Mouse (Mus musculus): ENCODE results near the gene Il6ra. TPM values are rescaled to one million over a fixed set of nuclear protein-coding genes. Genes with fewer than 3 reads are reported as not detected.

Gene Il6ra
- polyA plus RNA-seq, 1 experiment: 0.97 TPM

GRCm38 (mm10) chr3:89883582-89884041 lies 29.4 kb downstream of the Il6ra start:
- no peaks in the 10 kb centered on the region for H3K27me3 ChIP-seq (ENCODE audit: control insufficient read depth, insufficient read depth, low read length, poor library complexity, severe bottlenecking)
- no peaks in the 10 kb centered on the region for H3K36me3 ChIP-seq (ENCODE audit: control insufficient read depth, insufficient read depth, low read length, poor library complexity, severe bottlenecking)
- H3K9me3 ChIP-seq (replicated peaks; ENCODE audit: control insufficient read depth, insufficient read depth, low read length, poor library complexity, severe bottlenecking): no peaks in the 10 kb centered on the region
- no peak overlapping the region for H3K4me3 ChIP-seq (ENCODE audit: low read depth, low read length)
- no peak overlapping the region for H3K27ac ChIP-seq (ENCODE audit: insufficient read depth, low read length)
- H3K9ac ChIP-seq (ENCODE audit: low read depth, poor library complexity, severe bottlenecking): no peak overlapping the region
- TF ChIP-seq POLR2A (IDR thresholded peaks at IDR 0.05; ENCODE audit: insufficient read depth, low read length) (no peak), CTCF (IDR thresholded peaks at IDR 0.05; ENCODE audit: low read depth, low read length) (no peak)
- H3K4me1 ChIP-seq (ENCODE audit: control insufficient read depth, insufficient read depth, low read length): peaks cover 2% of the 10 kb centered on the region

GRCm38 (mm10) chr3:89882556-89883181 lies 30.3 kb downstream of the Il6ra start:
- Histone ChIP-seq H3K36me3 (ENCODE audit: control insufficient read depth, insufficient read depth, low read length, poor library complexity, severe bottlenecking) (no peaks in the 10 kb centered on the region), H3K4me3 (ENCODE audit: low read depth, low read length) (no peak overlapping the region), H3K9ac (ENCODE audit: low read depth, poor library complexity, severe bottlenecking) (no peak overlapping the region), H3K27ac (ENCODE audit: insufficient read depth, low read length) (no peak overlapping the region), H3K27me3 (ENCODE audit: control insufficient read depth, insufficient read depth, low read length, poor library complexity, severe bottlenecking) (no peaks in the 10 kb centered on the region), H3K9me3 (replicated peaks; ENCODE audit: control insufficient read depth, insufficient read depth, low read length, poor library complexity, severe bottlenecking) (no peaks in the 10 kb centered on the region), H3K4me1 (ENCODE audit: control insufficient read depth, insufficient read depth, low read length) (peaks cover 2% of the 10 kb centered on the region)
- TF ChIP-seq POLR2A (IDR thresholded peaks at IDR 0.05; ENCODE audit: insufficient read depth, low read length) (no peak), CTCF (IDR thresholded peaks at IDR 0.05; ENCODE audit: low read depth, low read length) (no peak), EP300 (IDR thresholded peaks at IDR 0.05; ENCODE audit: insufficient read depth, low read depth, low read length) (no peak)

- Histone ChIP-seq H3K4me3 (ENCODE audit: low read depth, low read length) (no peak overlapping the region), H3K4me1 (ENCODE audit: control insufficient read depth, insufficient read depth, low read length) (no peaks in the 10 kb centered on the region), H3K9me3 (replicated peaks; ENCODE audit: control insufficient read depth, insufficient read depth, low read length, poor library complexity, severe bottlenecking) (no peaks in the 10 kb centered on the region), H3K27me3 (ENCODE audit: control insufficient read depth, insufficient read depth, low read length, poor library complexity, severe bottlenecking) (no peaks in the 10 kb centered on the region), H3K36me3 (ENCODE audit: control insufficient read depth, insufficient read depth, low read length, poor library complexity, severe bottlenecking) (no peaks in the 10 kb centered on the region), H3K27ac (ENCODE audit: insufficient read depth, low read length) (no peak overlapping the region), H3K9ac (ENCODE audit: low read depth, poor library complexity, severe bottlenecking) (no peak overlapping the region)
- TF ChIP-seq EP300 (IDR thresholded peaks at IDR 0.05; ENCODE audit: insufficient read depth, low read depth, low read length) (no peak), CTCF (IDR thresholded peaks at IDR 0.05; ENCODE audit: low read depth, low read length) (no peak), POLR2A (IDR thresholded peaks at IDR 0.05; ENCODE audit: insufficient read depth, low read length) (no peak)
Observed at GRCm38 (mm10) chr3:89880036-89880851, 32.8 kb downstream of the Il6ra start.

GRCm38 (mm10) chr3:89879326-89879725 lies 33.7 kb downstream of the Il6ra start:
- TF ChIP-seq POLR2A (IDR thresholded peaks at IDR 0.05; ENCODE audit: insufficient read depth, low read length): no peak
- no peak for TF ChIP-seq CTCF (IDR thresholded peaks at IDR 0.05; ENCODE audit: low read depth, low read length)
- no peak for TF ChIP-seq EP300 (IDR thresholded peaks at IDR 0.05; ENCODE audit: insufficient read depth, low read depth, low read length)
- Histone ChIP-seq H3K4me3 (ENCODE audit: low read depth, low read length) (no peak overlapping the region), H3K27ac (ENCODE audit: insufficient read depth, low read length) (no peak overlapping the region), H3K4me1 (ENCODE audit: control insufficient read depth, insufficient read depth, low read length) (no peaks in the 10 kb centered on the region), H3K27me3 (ENCODE audit: control insufficient read depth, insufficient read depth, low read length, poor library complexity, severe bottlenecking) (no peaks in the 10 kb centered on the region), H3K9me3 (replicated peaks; ENCODE audit: control insufficient read depth, insufficient read depth, low read length, poor library complexity, severe bottlenecking) (no peaks in the 10 kb centered on the region), H3K36me3 (ENCODE audit: control insufficient read depth, insufficient read depth, low read length, poor library complexity, severe bottlenecking) (no peaks in the 10 kb centered on the region), H3K9ac (ENCODE audit: low read depth, poor library complexity, severe bottlenecking) (no peak overlapping the region)

- no peak overlapping the region for H3K27ac ChIP-seq (ENCODE audit: insufficient read depth, low read length)
- no peak overlapping the region for H3K9ac ChIP-seq (ENCODE audit: low read depth, poor library complexity, severe bottlenecking)
- no peaks in the 10 kb centered on the region for H3K4me1 ChIP-seq (ENCODE audit: control insufficient read depth, insufficient read depth, low read length)
- H3K36me3 ChIP-seq (ENCODE audit: control insufficient read depth, insufficient read depth, low read length, poor library complexity, severe bottlenecking): no peaks in the 10 kb centered on the region
- H3K27me3 ChIP-seq (ENCODE audit: control insufficient read depth, insufficient read depth, low read length, poor library complexity, severe bottlenecking): no peaks in the 10 kb centered on the region
- no peak overlapping the region for H3K4me3 ChIP-seq (ENCODE audit: low read depth, low read length)
- TF ChIP-seq EP300 (IDR thresholded peaks at IDR 0.05; ENCODE audit: insufficient read depth, low read depth, low read length): no peak
- TF ChIP-seq CTCF (IDR thresholded peaks at IDR 0.05; ENCODE audit: low read depth, low read length): no peak
- TF ChIP-seq POLR2A (IDR thresholded peaks at IDR 0.05; ENCODE audit: insufficient read depth, low read length): no peak
- H3K9me3 ChIP-seq (replicated peaks; ENCODE audit: control insufficient read depth, insufficient read depth, low read length, poor library complexity, severe bottlenecking): no peaks in the 10 kb centered on the region
Observed at GRCm38 (mm10) chr3:89878456-89878855, 34.5 kb downstream of the Il6ra start.

- Histone ChIP-seq H3K9ac (ENCODE audit: low read depth, poor library complexity, severe bottlenecking) (no peak overlapping the region), H3K4me3 (ENCODE audit: low read depth, low read length) (no peak overlapping the region), H3K36me3 (ENCODE audit: control insufficient read depth, insufficient read depth, low read length, poor library complexity, severe bottlenecking) (no peaks in the 10 kb centered on the region), H3K4me1 (ENCODE audit: control insufficient read depth, insufficient read depth, low read length) (no peaks in the 10 kb centered on the region), H3K27me3 (ENCODE audit: control insufficient read depth, insufficient read depth, low read length, poor library complexity, severe bottlenecking) (no peaks in the 10 kb centered on the region), H3K9me3 (replicated peaks; ENCODE audit: control insufficient read depth, insufficient read depth, low read length, poor library complexity, severe bottlenecking) (no peaks in the 10 kb centered on the region), H3K27ac (ENCODE audit: insufficient read depth, low read length) (no peak overlapping the region)
- no peak for TF ChIP-seq EP300 (IDR thresholded peaks at IDR 0.05; ENCODE audit: insufficient read depth, low read depth, low read length)
- no peak for TF ChIP-seq CTCF (IDR thresholded peaks at IDR 0.05; ENCODE audit: low read depth, low read length)
- TF ChIP-seq POLR2A (IDR thresholded peaks at IDR 0.05; ENCODE audit: insufficient read depth, low read length): no peak
Observed at GRCm38 (mm10) chr3:89877129-89877528, 35.9 kb downstream of the Il6ra start.
